Mouse (Mus musculus): ENCODE data around the gene Ncbp3. TPM values are rescaled to one million over a fixed set of nuclear protein-coding genes. Genes with fewer than 3 reads are reported as not detected.
A peak's percentile ranks its signal among the peaks of the same experiment; 100 is the strongest.
"Not testable (repeated sequence)": the region's sequence is repeated elsewhere in the genome, so short reads cannot be mapped to it uniquely, and the experiment has no call there.

Ncbp3 gene
- polyA plus RNA-seq, 1 experiment: 1.7 TPM

DNA sequence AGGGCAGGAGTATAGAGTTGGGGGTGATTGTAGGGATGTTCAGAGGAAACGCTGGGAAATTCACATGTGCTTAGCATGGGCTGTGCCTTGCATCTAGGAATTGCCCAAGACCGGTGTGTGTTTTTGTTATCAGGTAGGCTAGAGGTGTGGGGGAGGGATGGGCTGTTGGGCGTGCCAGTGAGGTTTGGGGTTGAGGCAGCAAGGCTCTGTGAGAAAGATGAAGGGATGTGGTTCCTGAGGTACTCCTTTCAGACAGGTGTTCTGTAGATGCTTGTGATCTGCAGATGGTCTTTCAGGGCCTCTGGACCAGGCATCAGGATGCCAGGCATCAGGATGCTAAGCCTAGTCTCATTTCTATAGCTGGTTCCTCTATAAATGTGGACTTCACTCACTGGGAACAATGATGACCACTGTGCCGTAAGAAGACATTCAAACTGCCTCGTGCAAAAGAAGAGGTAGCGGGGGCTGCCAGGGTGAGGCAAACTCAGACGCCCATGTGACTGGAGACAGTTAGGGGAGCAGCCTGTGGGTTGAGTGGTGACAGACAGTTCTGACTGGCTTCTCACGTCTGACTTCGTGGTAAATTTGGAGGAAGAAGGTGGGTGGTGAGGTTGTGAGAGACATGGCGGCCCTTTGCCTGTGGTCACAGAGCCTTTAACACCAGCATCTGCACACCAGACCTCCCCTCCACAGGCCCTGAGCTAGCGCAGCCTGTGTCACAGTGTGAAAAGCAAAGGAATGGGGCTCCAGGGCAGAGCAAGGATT, 46.8 kb downstream of the Ncbp3 start:
- Histone ChIP-seq H3K4me1 (peaks cover 48% of the 10 kb centered on the region), H3K27me3 (replicated peaks) (peaks cover 16% of the 10 kb centered on the region), H3K9me3 (no peaks in the 10 kb centered on the region), H3K36me3 (replicated peaks; ENCODE audit: low read length) (no peaks in the 10 kb centered on the region), H3K4me3 (replicated peaks) (no peak overlapping the region)
- no peak for TF ChIP-seq FLI1 (IDR thresholded peaks at IDR 0.05; ENCODE audit: low read length)
- TF ChIP-seq GATA1 (IDR thresholded peaks at IDR 0.05; ENCODE audit: borderline replicate concordance, low read length): no peak

DNA sequence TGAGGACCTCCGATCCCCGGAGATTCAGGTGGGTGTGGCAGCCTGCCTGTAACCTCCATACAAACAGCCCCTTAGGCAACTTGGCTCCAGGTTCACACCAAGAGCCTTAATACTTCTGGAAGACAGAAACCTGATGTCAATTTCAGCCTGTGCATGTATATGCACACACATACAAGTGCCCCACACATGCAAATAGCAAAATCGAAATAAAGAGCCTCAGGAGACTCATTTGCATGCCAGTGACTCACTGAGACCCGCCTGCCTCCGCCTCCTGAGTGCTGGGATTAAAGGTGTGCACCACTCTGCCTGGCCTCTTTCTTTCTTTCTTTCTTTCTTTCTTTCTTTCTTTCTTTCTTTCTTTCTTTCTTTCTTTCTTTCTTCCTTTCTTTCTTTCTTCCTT, 51.3 kb downstream of the Ncbp3 start:
- H3K36me3 ChIP-seq (replicated peaks; ENCODE audit: low read length): no peaks in the 10 kb centered on the region
- H3K27me3 ChIP-seq (replicated peaks): peaks cover 21% of the 10 kb centered on the region
- H3K9me3 ChIP-seq: no peaks in the 10 kb centered on the region
- H3K4me3 ChIP-seq (replicated peaks): no peak overlapping the region
- TF ChIP-seq FLI1 (IDR thresholded peaks at IDR 0.05; ENCODE audit: low read length) (no peak), GATA1 (IDR thresholded peaks at IDR 0.05; ENCODE audit: borderline replicate concordance, low read length) (no peak)
- peaks cover 24% of the 10 kb centered on the region for H3K4me1 ChIP-seq

GRCm38 (mm10) chr11:73099976-73100750, 52.6 kb downstream of the Ncbp3 start:
- peaks cover 20% of the 10 kb centered on the region for H3K4me1 ChIP-seq
- H3K27me3 ChIP-seq (replicated peaks): peaks cover 18% of the 10 kb centered on the region
- no peaks in the 10 kb centered on the region for H3K9me3 ChIP-seq
- H3K36me3 ChIP-seq (replicated peaks; ENCODE audit: low read length): no peaks in the 10 kb centered on the region
- H3K4me3 ChIP-seq (replicated peaks): no peak overlapping the region
- no peak for TF ChIP-seq GATA1 (IDR thresholded peaks at IDR 0.05; ENCODE audit: borderline replicate concordance, low read length)
- no peak for TF ChIP-seq FLI1 (IDR thresholded peaks at IDR 0.05; ENCODE audit: low read length)

- Histone ChIP-seq H3K4me3 (replicated peaks) (no peak overlapping the region), H3K27me3 (replicated peaks) (peaks cover 18% of the 10 kb centered on the region), H3K9me3 (no peaks in the 10 kb centered on the region), H3K36me3 (replicated peaks; ENCODE audit: low read length) (no peaks in the 10 kb centered on the region), H3K4me1 (peaks cover 18% of the 10 kb centered on the region)
- no peak for TF ChIP-seq GATA1 (IDR thresholded peaks at IDR 0.05; ENCODE audit: borderline replicate concordance, low read length)
- TF ChIP-seq FLI1 (IDR thresholded peaks at IDR 0.05; ENCODE audit: low read length): no peak
Measured at GRCm38 (mm10) chr11:73101308-73101707, 53.7 kb downstream of the Ncbp3 start.

- Histone ChIP-seq H3K27me3 (replicated peaks) (peaks cover 18% of the 10 kb centered on the region), H3K9me3 (no peaks in the 10 kb centered on the region), H3K4me1 (peaks cover 52% of the 10 kb centered on the region), H3K36me3 (replicated peaks; ENCODE audit: low read length) (no peaks in the 10 kb centered on the region), H3K4me3 (replicated peaks) (no peak overlapping the region)
- TF ChIP-seq GATA1 (IDR thresholded peaks at IDR 0.05; ENCODE audit: borderline replicate concordance, low read length): no peak
- TF ChIP-seq FLI1 (IDR thresholded peaks at IDR 0.05; ENCODE audit: low read length): no peak
Measured at GRCm38 (mm10) chr11:73105246-73105645, 57.7 kb downstream of the Ncbp3 start.

- Histone ChIP-seq H3K27me3 (replicated peaks) (peaks cover 13% of the 10 kb centered on the region), H3K4me1 (peaks cover 71% of the 10 kb centered on the region)
- H3K9me3 ChIP-seq; H3K4me3 ChIP-seq (replicated peaks); H3K36me3 ChIP-seq (replicated peaks; ENCODE audit: low read length): not testable (repeated sequence)
Measured at GRCm38 (mm10) chr11:73107358-73107757, 59.8 kb downstream of the Ncbp3 start.

DNA sequence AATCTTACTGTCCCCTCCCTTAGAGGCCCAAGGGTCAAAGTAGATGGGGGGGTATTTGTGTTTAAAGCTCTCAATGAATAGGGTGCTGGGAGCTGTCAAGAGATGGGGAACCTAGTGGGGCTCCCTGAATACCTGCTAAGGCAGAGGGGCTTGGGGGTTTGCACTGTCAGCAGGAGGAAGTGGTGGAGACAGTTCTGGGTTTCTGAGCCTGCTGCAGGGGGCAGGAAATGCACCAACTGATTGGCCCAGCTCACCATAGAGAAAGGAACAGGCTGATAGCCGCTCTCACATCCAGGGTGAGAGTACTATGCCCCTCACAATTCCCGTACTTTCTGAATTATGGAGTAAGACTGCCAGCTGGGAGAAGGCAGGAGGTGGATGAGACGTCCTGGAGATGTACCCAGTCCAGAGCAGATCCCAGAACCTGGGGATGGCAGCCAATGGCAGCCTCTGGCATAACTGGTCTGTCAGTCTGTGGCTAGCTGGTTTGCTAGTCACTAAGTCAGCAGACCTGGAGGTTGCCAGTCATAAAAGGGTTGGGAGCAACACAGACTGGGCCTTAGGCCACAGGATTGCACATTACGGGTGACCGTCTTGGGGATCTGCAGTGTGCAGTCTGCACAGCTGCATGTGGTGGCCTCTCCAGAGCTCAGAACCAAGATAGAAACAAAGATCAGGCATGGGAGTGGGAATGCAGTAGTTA, 60.8 kb downstream of the Ncbp3 start:
- no peaks in the 10 kb centered on the region for H3K9me3 ChIP-seq
- peaks cover 14% of the 10 kb centered on the region for H3K27me3 ChIP-seq (replicated peaks)

DNA sequence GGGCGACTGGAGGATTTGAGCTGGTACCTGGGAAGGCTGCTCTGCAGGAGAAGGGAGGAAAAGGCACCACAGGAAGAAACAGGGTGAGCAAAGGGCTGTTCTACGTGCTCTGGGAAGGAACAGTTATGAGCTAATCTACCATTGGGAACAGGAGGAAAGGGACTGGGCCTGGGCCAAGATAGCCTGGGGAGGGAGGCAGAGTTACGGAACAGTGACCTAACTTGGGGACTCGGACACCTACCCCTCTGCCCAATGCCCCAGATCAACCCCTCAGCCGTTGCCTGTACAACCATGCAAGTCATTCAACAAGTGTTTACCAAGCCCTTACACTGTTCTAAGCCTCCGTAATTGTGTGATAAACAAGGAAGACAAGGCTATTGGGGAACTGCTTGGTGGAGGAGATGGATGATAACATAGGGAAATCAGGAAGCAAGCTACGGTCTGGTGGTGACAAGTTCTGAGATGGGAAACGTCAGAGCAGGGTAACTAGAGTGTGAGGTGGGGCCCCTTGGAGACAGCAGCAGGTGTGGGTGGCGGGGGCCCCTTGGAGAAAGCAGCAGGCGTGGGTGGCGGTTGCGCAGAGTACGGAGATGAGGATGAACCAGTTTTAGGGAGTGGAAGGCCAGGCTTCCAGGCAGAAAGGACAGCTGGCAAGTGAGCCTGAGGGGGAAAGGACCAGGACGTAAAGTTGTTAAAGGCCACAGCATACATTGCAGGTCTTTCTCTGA, 61.5 kb downstream of the Ncbp3 start:
- H3K27me3 ChIP-seq (replicated peaks): peaks cover 12% of the 10 kb centered on the region
- peak overlapping the region; percentile 4 for H3K4me3 ChIP-seq (replicated peaks)
- no peaks in the 10 kb centered on the region for H3K36me3 ChIP-seq (replicated peaks; ENCODE audit: low read length)
- peaks cover 76% of the 10 kb centered on the region for H3K4me1 ChIP-seq
- no peaks in the 10 kb centered on the region for H3K9me3 ChIP-seq
- TF ChIP-seq FLI1 (IDR thresholded peaks at IDR 0.05; ENCODE audit: low read length) (no peak), GATA1 (IDR thresholded peaks at IDR 0.05; ENCODE audit: borderline replicate concordance, low read length) (no peak)

More for the DNA sequence above, 60.8 kb downstream of the Ncbp3 start:
- H3K36me3 ChIP-seq (replicated peaks; ENCODE audit: low read length): no peaks in the 10 kb centered on the region
- H3K4me3 ChIP-seq (replicated peaks): peak overlapping the region; percentile 4
- TF ChIP-seq GATA1 (IDR thresholded peaks at IDR 0.05; ENCODE audit: borderline replicate concordance, low read length) (no peak), FLI1 (IDR thresholded peaks at IDR 0.05; ENCODE audit: low read length) (no peak)
- H3K4me1 ChIP-seq: peaks cover 73% of the 10 kb centered on the region

- H3K36me3 ChIP-seq (replicated peaks; ENCODE audit: low read length): no peaks in the 10 kb centered on the region
- TF ChIP-seq FLI1 (IDR thresholded peaks at IDR 0.05; ENCODE audit: low read length) (no peak), GATA1 (IDR thresholded peaks at IDR 0.05; ENCODE audit: borderline replicate concordance, low read length) (no peak)
- H3K9me3 ChIP-seq: no peaks in the 10 kb centered on the region
- peak overlapping the region; percentile 57 for H3K4me3 ChIP-seq (replicated peaks)
- H3K27me3 ChIP-seq (replicated peaks): peaks cover 8% of the 10 kb centered on the region
- H3K4me1 ChIP-seq: peaks cover 70% of the 10 kb centered on the region
Measured at GRCm38 (mm10) chr11:73109941-73110340, 62.4 kb downstream of the Ncbp3 start.
